Mouse (Mus musculus): ENCODE measurements at regions not wholly inside any gene's neighbourhood (a gene's known extent, or its start where the extent isn't known, plus 50 kb on each side); places are given as distances from the start of the nearest gene placed in this dataset.

DNA sequence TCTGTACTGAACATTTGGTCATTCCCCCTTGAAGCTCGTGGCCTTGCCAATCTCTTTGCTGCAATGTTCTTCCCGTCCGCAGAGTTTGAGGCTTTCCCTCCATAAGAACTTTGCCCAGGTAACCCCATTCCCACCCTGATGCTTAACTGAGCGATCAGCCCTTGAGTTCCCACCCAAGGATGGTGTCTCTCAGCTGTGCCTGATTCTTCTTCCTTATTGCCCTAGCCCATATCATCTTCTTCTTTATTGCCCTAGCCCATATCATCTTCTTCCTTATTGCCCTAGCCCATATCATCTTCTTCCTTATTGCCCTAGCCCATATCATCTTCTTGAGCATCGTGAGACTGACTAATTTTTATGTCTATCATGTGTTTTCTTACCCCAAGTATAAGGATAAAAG is 324.4 kb downstream of the Cbln4 start:
- 87% methylated on average over 5 of the region's 5 CpGs for WGBS
- no peak for ATAC-seq (ENCODE audit: insufficient number of reproducible peaks, insufficient read depth, low FRiP score, low TSS enrichment, low read depth)
- Histone ChIP-seq H3K4me2 (no peak overlapping the region), H3K27me3 (no peaks in the 10 kb centered on the region), H3K4me3 (no peak overlapping the region), H3K9me3 (no peaks in the 10 kb centered on the region), H3K4me1 (no peaks in the 10 kb centered on the region), H3K27ac (no peak overlapping the region), H3K36me3 (no peaks in the 10 kb centered on the region), H3K9ac (no peak overlapping the region)

DNA sequence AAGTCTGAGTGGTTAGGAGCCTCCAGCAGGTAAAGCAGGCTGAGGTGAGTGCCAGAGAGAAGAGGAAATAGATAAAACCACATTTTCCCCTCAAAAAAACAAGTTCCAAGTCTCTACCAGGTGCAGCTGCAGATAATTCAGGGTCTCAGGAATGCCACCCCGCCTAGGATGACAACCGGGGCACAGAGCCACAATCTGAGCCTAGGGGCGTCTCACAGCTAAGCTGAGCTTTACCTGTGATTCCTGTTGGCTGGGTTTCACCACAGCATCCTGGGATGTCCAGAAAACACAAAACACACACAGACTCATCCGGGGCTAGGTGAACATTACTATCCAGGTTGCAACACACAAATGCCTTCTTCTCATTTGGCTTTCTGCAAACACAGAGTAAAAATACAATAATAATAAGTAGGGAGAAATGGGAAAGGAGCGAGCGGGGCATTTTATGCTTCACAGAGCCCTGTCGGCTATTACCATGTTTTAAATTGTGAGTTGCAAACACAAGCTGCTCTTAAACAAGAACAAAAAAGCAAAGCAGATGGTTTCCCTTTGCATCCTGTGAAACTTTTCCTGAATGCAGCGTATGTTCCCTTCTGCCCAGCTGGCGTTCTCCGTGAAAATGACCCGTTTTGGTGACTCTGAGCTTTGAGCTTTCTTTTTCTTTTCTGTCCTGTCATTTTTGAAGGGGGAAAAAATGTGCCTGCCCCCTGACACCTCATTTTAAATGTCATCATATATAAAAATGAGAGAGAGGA is 330.3 kb downstream of the Cbln4 start:
- no peaks in the 10 kb centered on the region for H3K36me3 ChIP-seq
- H3K4me2 ChIP-seq: no peak overlapping the region
- no peak overlapping the region for H3K4me3 ChIP-seq
- peaks cover 6% of the 10 kb centered on the region; the same call in 1 of the 2 replicates for H3K4me1 ChIP-seq
- no peak overlapping the region for H3K27ac ChIP-seq
- H3K27me3 ChIP-seq: no peaks in the 10 kb centered on the region
- ATAC-seq (ENCODE audit: insufficient number of reproducible peaks, insufficient read depth, low FRiP score, low TSS enrichment, low read depth): no peak
- no peak overlapping the region for H3K9ac ChIP-seq
- 56% methylated on average over 11 of the region's 11 CpGs for WGBS
- no peaks in the 10 kb centered on the region for H3K9me3 ChIP-seq

DNA sequence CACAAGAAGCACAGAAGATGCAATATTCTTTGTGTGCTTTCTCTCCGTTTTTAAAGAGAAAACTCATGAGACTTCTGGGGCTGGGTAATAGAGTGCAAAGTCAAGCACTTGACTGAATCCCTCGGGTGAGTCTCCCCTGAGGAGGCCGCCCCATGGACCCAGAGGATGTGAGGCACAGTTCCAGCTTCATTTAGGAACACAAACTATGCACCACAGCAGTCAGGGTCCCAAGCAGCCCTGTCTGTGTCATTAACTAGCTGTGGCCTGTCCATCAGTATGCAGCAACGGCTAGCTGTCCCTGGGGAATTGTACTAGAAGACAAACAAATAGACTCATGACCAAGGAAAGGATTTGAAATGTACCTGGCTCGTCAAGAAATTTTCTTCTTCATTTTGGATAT is 349.7 kb downstream of the Cbln4 start:
- H3K9ac ChIP-seq: no peak overlapping the region
- no peak overlapping the region for H3K4me3 ChIP-seq
- WGBS: 80% methylated on average over 5 of the region's 5 CpGs
- H3K27ac ChIP-seq: no peak overlapping the region
- no peaks in the 10 kb centered on the region for H3K36me3 ChIP-seq
- no peak overlapping the region for H3K4me2 ChIP-seq
- no peaks in the 10 kb centered on the region for H3K4me1 ChIP-seq
- ATAC-seq (ENCODE audit: insufficient number of reproducible peaks, insufficient read depth, low FRiP score, low TSS enrichment, low read depth): no peak
- H3K9me3 ChIP-seq: no peaks in the 10 kb centered on the region
- H3K27me3 ChIP-seq: no peaks in the 10 kb centered on the region

DNA sequence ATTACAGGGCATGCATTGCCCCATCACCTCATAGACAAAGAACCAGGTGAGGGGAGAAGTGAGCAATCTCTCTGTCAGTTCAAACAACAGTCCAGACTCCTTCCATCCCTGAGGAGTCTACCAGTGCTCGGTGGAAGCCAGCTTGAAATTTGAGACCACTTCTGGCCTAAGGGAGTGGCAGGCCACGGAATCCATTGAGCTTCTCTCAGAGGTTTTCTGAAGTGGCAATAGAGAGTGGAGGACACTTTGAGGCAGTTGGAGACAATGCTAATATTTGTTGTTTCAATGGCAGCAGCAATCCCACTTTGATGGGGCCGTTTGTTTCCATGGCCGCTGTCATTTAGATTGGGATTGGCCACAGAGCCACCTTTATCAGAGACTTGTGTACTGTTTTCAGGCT is 352.5 kb downstream of the Cbln4 start:
- Histone ChIP-seq H3K4me2 (no peak overlapping the region), H3K9me3 (no peaks in the 10 kb centered on the region), H3K9ac (no peak overlapping the region), H3K27ac (no peak overlapping the region), H3K27me3 (no peaks in the 10 kb centered on the region), H3K4me1 (no peaks in the 10 kb centered on the region), H3K36me3 (no peaks in the 10 kb centered on the region), H3K4me3 (no peak overlapping the region)
- whole genome bisulfite sequencing: 31% methylated on average over 4 of the region's 4 CpGs
- ATAC-seq (ENCODE audit: insufficient number of reproducible peaks, insufficient read depth, low FRiP score, low TSS enrichment, low read depth): no peak

DNA sequence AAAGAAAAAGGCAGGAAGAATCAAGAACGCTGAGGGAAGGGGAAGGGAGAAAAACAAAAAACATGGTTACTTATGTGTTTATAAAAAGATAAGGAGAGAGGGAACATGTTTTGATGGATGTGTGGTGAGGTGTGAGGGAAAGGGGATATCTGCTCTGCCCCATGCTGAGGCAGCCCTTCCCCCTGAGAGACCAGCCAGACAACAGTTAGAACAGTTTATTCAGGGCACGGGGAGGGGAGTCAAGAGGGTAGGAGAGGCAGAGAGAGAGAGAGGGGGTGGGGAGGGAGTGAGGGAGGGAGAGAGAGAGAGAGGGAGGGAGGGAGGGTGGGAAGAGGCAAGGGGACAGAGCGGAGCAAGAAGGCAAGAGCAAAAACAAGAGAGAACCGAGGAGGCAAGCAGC is 354.2 kb downstream of the Cbln4 start:
- H3K27me3 ChIP-seq: no peaks in the 10 kb centered on the region
- no peak overlapping the region for H3K4me2 ChIP-seq
- no peaks in the 10 kb centered on the region for H3K36me3 ChIP-seq
- H3K9me3 ChIP-seq: no peaks in the 10 kb centered on the region
- WGBS: 32% methylated on average over 4 of the region's 4 CpGs
- ATAC-seq (ENCODE audit: insufficient number of reproducible peaks, insufficient read depth, low FRiP score, low TSS enrichment, low read depth): no peak
- no peak overlapping the region for H3K9ac ChIP-seq
- H3K27ac ChIP-seq: no peak overlapping the region
- H3K4me1 ChIP-seq: no peaks in the 10 kb centered on the region
- H3K4me3 ChIP-seq: no peak overlapping the region

DNA sequence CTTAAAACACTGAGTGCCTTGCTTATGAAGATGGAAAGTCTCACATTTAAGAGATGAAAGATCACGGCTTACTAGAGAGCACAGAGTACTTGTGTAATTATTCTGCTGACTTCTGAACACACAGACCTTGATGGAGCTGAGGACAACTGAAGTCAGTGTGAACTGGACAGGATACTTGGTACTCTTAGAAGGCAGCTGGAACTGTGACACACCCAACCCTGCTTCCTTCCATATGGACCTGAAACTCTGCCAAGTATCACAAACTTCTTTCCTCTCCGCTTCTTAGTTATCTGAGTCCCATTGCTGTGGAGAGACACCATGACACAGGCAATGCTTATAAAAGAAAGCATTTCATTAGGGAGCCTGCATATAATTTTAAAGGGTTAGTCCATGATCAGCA is 365.3 kb downstream of the Cbln4 start:
- Histone ChIP-seq H3K27ac (no peak overlapping the region), H3K36me3 (no peaks in the 10 kb centered on the region), H3K9ac (no peak overlapping the region), H3K9me3 (no peaks in the 10 kb centered on the region), H3K4me3 (no peak overlapping the region), H3K4me2 (no peak overlapping the region), H3K27me3 (no peaks in the 10 kb centered on the region), H3K4me1 (no peaks in the 10 kb centered on the region)
- WGBS: 81% methylated on average over 2 of the region's 2 CpGs
- ATAC-seq (ENCODE audit: insufficient number of reproducible peaks, insufficient read depth, low FRiP score, low TSS enrichment, low read depth): no peak

DNA sequence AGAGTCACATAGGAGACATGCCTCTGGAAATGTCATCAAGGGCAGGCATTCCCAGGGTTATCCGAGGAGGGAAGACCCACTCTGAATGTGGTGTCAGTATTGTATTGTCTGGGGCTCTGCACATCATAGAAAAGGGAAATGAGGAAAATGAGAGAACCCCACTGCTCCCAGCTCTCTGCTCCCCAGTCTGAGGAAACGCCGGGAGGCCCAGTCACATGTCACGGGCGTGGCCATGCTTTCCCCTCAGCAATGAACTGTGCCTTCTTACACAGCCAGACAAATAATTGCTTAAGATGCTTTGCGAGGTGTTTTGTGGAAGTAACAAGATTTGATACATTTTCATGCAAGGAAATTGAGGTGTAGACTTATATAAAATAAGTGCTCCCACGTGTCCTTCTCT is 366.1 kb downstream of the Cbln4 start:
- Histone ChIP-seq H3K4me3 (no peak overlapping the region), H3K4me1 (no peaks in the 10 kb centered on the region), H3K27ac (no peak overlapping the region), H3K9me3 (no peaks in the 10 kb centered on the region), H3K4me2 (no peak overlapping the region), H3K27me3 (no peaks in the 10 kb centered on the region), H3K9ac (no peak overlapping the region), H3K36me3 (no peaks in the 10 kb centered on the region)
- ATAC-seq (ENCODE audit: insufficient number of reproducible peaks, insufficient read depth, low FRiP score, low TSS enrichment, low read depth): no peak
- 79% methylated on average over 7 of the region's 7 CpGs for WGBS

DNA sequence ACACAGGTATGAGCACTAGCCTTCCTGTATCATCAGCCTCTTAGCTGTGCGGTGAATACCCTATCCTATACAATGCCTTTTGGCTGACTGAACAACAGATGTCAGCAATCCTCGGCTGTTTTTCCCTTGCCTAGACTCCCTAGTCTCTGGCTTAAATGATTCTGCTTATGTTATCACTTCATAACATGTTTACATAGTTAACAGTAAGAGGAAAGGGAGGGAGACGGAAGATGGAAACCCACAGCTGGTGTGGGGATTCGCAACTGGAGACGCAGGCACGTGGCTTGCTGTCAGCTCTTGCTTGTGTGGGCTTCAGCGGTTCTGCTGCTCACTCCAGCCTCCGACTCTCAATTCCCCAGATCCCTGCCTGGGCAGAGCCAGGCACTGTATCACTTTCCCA is 367.2 kb downstream of the Cbln4 start:
- 0 out of 2 replicates have a peak overlapping the region, but pooled peaks have one; percentile 0 for H3K4me2 ChIP-seq
- H3K9ac ChIP-seq: no peak overlapping the region
- no peaks in the 10 kb centered on the region for H3K4me1 ChIP-seq
- no peaks in the 10 kb centered on the region for H3K36me3 ChIP-seq
- 42% methylated on average over 8 of the region's 8 CpGs for WGBS
- no peak overlapping the region for H3K4me3 ChIP-seq
- no peaks in the 10 kb centered on the region for H3K9me3 ChIP-seq
- no peak overlapping the region for H3K27ac ChIP-seq
- ATAC-seq (ENCODE audit: insufficient number of reproducible peaks, insufficient read depth, low FRiP score, low TSS enrichment, low read depth): no peak
- no peaks in the 10 kb centered on the region for H3K27me3 ChIP-seq

DNA sequence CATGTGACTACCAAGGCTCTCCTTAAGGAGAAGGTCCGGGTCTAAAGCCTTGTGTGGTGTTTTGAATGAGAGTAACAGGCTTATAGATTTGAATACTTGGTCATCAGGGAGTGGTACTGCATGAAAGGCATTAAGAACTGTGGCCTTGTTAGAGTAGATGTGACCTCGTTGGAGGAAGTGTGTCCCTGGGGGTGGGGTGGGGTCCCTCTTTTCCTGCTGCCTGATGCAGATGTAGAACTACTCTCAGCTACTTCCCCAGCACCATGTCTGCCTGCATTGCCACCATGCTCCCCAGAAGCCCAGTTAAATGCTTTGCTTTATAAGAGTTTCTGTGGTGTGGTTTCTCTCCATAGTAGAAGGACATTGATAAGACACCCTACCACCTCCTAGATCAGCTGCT is 367.9 kb downstream of the Cbln4 start:
- WGBS: 67% methylated on average over 2 of the region's 2 CpGs
- no peak overlapping the region for H3K9ac ChIP-seq
- no peaks in the 10 kb centered on the region for H3K27me3 ChIP-seq
- H3K4me2 ChIP-seq: no peak overlapping the region
- H3K4me1 ChIP-seq: no peaks in the 10 kb centered on the region
- H3K9me3 ChIP-seq: no peaks in the 10 kb centered on the region
- H3K27ac ChIP-seq: no peak overlapping the region
- H3K4me3 ChIP-seq: no peak overlapping the region
- no peak for ATAC-seq (ENCODE audit: insufficient number of reproducible peaks, insufficient read depth, low FRiP score, low TSS enrichment, low read depth)
- no peaks in the 10 kb centered on the region for H3K36me3 ChIP-seq

DNA sequence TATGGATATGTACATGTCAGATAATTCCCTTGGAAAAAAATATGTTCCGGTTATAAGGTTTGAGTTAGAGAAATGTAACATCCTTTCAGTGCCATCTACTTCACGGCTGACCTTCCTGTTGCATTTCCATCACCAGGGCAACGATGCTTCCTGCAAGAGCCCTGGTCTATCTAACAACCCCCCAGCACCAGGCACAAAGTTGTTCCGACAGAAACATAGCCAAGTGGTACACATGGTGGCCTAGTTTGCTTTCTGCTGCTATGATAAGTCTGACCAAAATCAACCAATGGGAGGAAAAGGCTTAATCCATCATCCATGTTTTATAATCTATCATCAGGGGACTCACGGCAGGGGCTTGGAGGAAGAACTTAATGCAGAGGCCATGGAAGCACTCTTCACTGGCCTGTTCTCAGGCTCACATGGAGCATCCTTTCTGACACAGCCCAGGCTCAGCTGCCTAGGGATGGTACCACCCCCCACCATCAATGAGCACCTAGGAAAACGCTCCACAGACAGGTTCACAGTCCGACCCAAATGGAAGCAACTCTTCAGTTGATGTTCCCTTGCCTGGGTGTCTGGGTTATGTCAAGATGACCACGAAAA is 372.2 kb downstream of the Cbln4 start:
- Histone ChIP-seq H3K36me3 (no peaks in the 10 kb centered on the region), H3K9ac (no peak overlapping the region), H3K27me3 (no peaks in the 10 kb centered on the region), H3K9me3 (no peaks in the 10 kb centered on the region), H3K4me2 (no peak overlapping the region), H3K27ac (no peak overlapping the region), H3K4me1 (0 out of 2 replicates have a peak, but pooled peaks cover 4% of the 10 kb centered on the region), H3K4me3 (no peak overlapping the region)
- WGBS: 85% methylated on average over 8 of the region's 8 CpGs
- ATAC-seq (ENCODE audit: insufficient number of reproducible peaks, insufficient read depth, low FRiP score, low TSS enrichment, low read depth): no peak

DNA sequence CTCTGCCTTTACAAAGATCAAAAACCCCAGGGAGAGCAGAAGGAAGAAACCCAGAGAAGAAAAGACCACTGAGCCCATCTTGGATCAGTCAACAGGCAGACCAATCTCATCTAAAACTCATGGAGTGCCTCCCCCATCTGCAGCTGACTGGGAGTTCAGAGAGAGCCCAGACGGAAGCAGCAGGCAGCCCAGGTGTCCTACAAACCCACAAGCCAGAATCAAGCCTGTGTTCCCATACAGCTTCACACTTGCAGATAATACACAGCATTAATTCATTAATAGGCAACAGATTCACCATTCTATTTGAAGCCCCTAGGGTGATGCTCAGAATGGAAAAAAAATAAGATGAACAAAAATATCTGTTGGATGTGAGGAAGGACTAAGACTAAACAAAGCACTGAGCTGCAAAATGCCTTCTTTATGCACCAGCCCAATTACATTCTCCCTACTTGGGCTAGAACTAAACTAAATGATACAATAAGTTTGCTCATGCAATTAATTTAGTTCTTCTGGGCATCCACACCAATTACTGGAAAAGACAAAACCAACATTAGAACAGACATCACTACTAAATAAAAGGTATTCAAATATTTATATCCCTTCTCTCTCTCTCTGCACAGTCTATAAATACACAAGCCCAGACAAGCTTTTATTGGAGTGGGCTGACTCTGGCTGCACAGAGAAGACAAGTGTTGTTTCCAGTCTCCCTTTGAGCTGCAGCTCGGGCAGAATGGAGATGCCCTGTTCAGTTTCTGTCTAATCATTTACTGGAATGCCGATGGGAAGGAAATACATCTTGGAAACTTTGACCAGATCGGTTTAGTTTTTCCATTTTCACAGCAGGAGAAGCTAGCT is 374.2 kb downstream of the Cbln4 start:
- Histone ChIP-seq H3K36me3 (no peaks in the 10 kb centered on the region), H3K27ac (no peak overlapping the region), H3K4me1 (0 out of 2 replicates have a peak, but pooled peaks cover 4% of the 10 kb centered on the region), H3K9me3 (no peaks in the 10 kb centered on the region), H3K9ac (no peak overlapping the region), H3K4me2 (no peak overlapping the region), H3K4me3 (no peak overlapping the region), H3K27me3 (no peaks in the 10 kb centered on the region)
- 43% methylated on average over 4 of the region's 4 CpGs for WGBS
- ATAC-seq (ENCODE audit: insufficient number of reproducible peaks, insufficient read depth, low FRiP score, low TSS enrichment, low read depth): no peak

DNA sequence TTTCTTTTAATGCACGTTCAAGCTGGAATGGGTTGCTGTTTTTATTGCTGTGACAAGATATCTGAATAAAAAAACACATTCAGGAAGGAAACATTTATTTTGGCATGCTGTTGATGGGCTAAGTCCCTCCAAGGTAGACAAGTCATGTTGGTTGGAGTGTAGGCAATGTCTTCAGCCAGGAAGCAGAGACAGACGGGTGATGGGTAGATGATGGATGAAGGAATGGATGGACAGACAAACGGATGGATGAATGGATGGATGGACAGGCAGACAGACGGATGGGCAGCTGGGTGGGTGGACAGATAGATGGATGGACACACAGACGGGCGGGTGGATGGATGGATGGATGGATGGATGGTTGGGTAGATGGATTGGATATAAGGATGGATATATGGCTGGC is 380.7 kb downstream of the Cbln4 start:
- ATAC-seq (ENCODE audit: insufficient number of reproducible peaks, insufficient read depth, low FRiP score, low TSS enrichment, low read depth): no peak
- Histone ChIP-seq H3K9ac (no peak overlapping the region), H3K27ac (no peak overlapping the region), H3K9me3 (no peaks in the 10 kb centered on the region), H3K4me2 (no peak overlapping the region), H3K4me3 (no peak overlapping the region), H3K4me1 (peaks cover 15% of the 10 kb centered on the region), H3K36me3 (no peaks in the 10 kb centered on the region), H3K27me3 (no peaks in the 10 kb centered on the region)
- 90% methylated on average over 6 of the region's 6 CpGs for WGBS
